Mouse (Mus musculus) urinary bladder, postnatal 36 days (tissue): ENCODE results near the gene Gng5.

Source experiments
- DNase-seq, 2 experiments: peaks; one replicate each; pipeline ENCODE4 v3.0.0; 2022; ENCODE audit warnings: low spot score in 2 of 2, mixed read lengths in 1 of 2

Gene Gng5

DNA sequence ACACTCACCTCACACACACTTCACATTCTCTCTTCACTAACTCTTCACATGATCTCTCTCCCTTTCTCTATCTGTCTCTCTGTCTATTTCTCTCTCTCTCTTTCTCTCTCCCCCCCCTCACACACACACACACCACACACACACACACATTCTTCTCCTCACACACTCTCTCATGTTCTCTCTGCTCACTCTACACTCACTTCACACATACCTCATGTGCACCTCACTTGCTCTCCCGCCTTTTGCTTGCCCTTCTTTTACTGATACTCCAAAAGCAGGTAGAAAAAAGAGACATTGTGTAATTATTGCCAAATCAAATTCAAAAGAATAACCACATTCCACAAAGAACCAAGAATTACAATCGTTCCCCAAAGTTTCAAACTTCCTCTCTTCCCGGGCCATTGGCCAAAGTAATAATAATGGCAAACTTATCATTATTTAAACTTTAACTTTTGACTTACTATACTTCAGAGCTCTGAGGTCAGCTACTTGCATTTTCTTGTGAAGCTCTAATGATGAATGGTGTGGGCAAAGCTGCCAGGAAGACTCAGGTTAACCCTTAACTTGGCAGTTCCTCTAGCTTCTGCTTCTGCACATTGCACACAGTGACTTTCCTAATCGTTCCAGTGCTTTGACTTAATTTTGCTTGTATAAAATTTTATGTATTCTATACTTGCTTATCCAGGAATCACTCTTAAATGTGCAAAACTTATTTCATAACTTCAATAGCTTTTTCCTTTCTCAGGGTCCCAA, 41.1 kb downstream of the Gng5 start:
- DNase-seq = no peak

DNA sequence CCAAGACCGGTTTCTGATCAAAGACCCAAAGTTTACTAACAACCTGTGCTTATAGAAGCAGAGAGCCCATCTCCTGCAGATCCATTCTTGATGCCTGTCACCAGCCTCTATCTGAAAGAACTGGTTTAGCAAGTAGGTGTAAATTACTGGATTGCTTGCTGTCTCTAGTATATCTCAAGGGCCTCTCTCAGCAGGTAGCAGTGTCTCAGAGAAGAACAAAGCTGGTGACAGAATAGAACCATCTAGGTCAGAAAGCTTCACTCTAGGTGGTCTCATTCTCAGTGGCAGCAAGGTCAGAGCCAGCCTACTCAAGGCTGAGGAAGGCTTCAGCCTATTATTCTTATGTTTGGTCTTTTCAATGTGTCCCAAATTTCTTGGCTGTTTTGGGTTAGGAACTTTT, 44.0 kb downstream of the Gng5 start:
- DNase-seq = no peak

GRCm38 (mm10) chr3:146554816-146555215, 55.2 kb downstream of the Gng5 start:
- no peak for DNase-seq
